Mouse (Mus musculus): ENCODE results near the gene Mxra7. TPM values are rescaled to one million over a fixed set of nuclear protein-coding genes. Genes with fewer than 3 reads are reported as not detected.

Mxra7 gene
- polyA plus RNA-seq, 1 experiment from 2014 or later, result 10.7 TPM

GRCm38 (mm10) chr11:116784221-116784620, 43.6 kb downstream of the Mxra7 start:
- no peaks in the 10 kb centered on the region for H3K27me3 ChIP-seq
- no peaks in the 10 kb centered on the region for H3K36me3 ChIP-seq
- H3K4me3 ChIP-seq, result no peak overlapping the region
- H3K27ac ChIP-seq (replicated peaks), result no peak overlapping the region
- no peaks in the 10 kb centered on the region for H3K4me1 ChIP-seq
- H3K9ac ChIP-seq (replicated peaks), result no peak overlapping the region
- no peak for ATAC-seq (replicated peaks)
- H3K9me3 ChIP-seq, result no peaks in the 10 kb centered on the region
- H3K4me2 ChIP-seq (replicated peaks), result no peak overlapping the region
- 88% methylated on average over 10 of the region's 10 CpGs for WGBS

- Histone ChIP-seq H3K36me3 (no peaks in the 10 kb centered on the region), H3K4me1 (no peaks in the 10 kb centered on the region), H3K27ac (replicated peaks) (no peak overlapping the region), H3K9me3 (no peaks in the 10 kb centered on the region), H3K4me3 (no peak overlapping the region), H3K4me2 (replicated peaks) (no peak overlapping the region), H3K27me3 (no peaks in the 10 kb centered on the region), H3K9ac (replicated peaks) (no peak overlapping the region)
- no peak for ATAC-seq (replicated peaks)
- 70% methylated on average over 9 of the region's 9 CpGs for WGBS
These were observed 45.1 kb downstream of the Mxra7 start for GRCm38 (mm10) chr11:116782737-116783145.

GRCm38 (mm10) chr11:116775407-116775806, 52.4 kb downstream of the Mxra7 start, which contains the start of gene St6galnac1:
Gene St6galnac1 (minus strand): TSS chr11:116775507.
- H3K27me3 ChIP-seq, result no peaks in the 10 kb centered on the region
- 87% methylated on average over 7 of the region's 7 CpGs for WGBS
- no peaks in the 10 kb centered on the region for H3K36me3 ChIP-seq
- H3K9me3 ChIP-seq, result no peaks in the 10 kb centered on the region
- no peak within 1 kb of the TSS for H3K4me3 ChIP-seq
- no peak within 1 kb of the TSS for H3K27ac ChIP-seq (replicated peaks)
- ATAC-seq (replicated peaks), result no peak
- H3K9ac ChIP-seq (replicated peaks), result no peak within 1 kb of the TSS
- H3K4me1 ChIP-seq, result no peaks in the 10 kb centered on the region
- no peak within 1 kb of the TSS for H3K4me2 ChIP-seq (replicated peaks)

- 34% methylated on average over 2 of the region's 2 CpGs for WGBS
- no peak for ATAC-seq (replicated peaks)
- Histone ChIP-seq H3K9me3 (no peaks in the 10 kb centered on the region), H3K27me3 (no peaks in the 10 kb centered on the region), H3K4me3 (no peak overlapping the region), H3K4me1 (no peaks in the 10 kb centered on the region), H3K27ac (replicated peaks) (no peak overlapping the region), H3K9ac (replicated peaks) (no peak overlapping the region), H3K4me2 (replicated peaks) (no peak overlapping the region), H3K36me3 (no peaks in the 10 kb centered on the region)
These were observed 54.6 kb downstream of the Mxra7 start for GRCm38 (mm10) chr11:116773205-116773604.

GRCm38 (mm10) chr11:116769873-116770272, 58.0 kb downstream of the Mxra7 start:
- no peak for ATAC-seq (replicated peaks)
- no peak overlapping the region for H3K27ac ChIP-seq (replicated peaks)
- H3K9ac ChIP-seq (replicated peaks), result no peak overlapping the region
- 79% methylated on average over 5 of the region's 5 CpGs for WGBS
- no peaks in the 10 kb centered on the region for H3K4me1 ChIP-seq
- no peak overlapping the region for H3K4me2 ChIP-seq (replicated peaks)
- no peak overlapping the region for H3K4me3 ChIP-seq
- no peaks in the 10 kb centered on the region for H3K27me3 ChIP-seq
- no peaks in the 10 kb centered on the region for H3K9me3 ChIP-seq
- H3K36me3 ChIP-seq, result no peaks in the 10 kb centered on the region

- no peaks in the 10 kb centered on the region for H3K9me3 ChIP-seq
- 87% methylated on average over 2 of the region's 2 CpGs for WGBS
- H3K4me1 ChIP-seq, result no peaks in the 10 kb centered on the region
These were observed 62.9 kb downstream of the Mxra7 start for GRCm38 (mm10) chr11:116764946-116765345.

GRCm38 (mm10) chr11:116764346-116764745, 63.5 kb downstream of the Mxra7 start:
- WGBS, result 95% methylated on average over 7 of the region's 7 CpGs
- H3K4me1 ChIP-seq, result no peaks in the 10 kb centered on the region
- no peak for ATAC-seq (replicated peaks)

More at GRCm38 (mm10) chr11:116764946-116765345, 62.9 kb downstream of the Mxra7 start:
- H3K9ac ChIP-seq (replicated peaks), result no peak overlapping the region
- ATAC-seq (replicated peaks), result no peak
- H3K36me3 ChIP-seq, result no peaks in the 10 kb centered on the region
- no peak overlapping the region for H3K4me2 ChIP-seq (replicated peaks)
- H3K27ac ChIP-seq (replicated peaks), result no peak overlapping the region
- H3K27me3 ChIP-seq, result no peaks in the 10 kb centered on the region
- H3K4me3 ChIP-seq, result no peak overlapping the region

GRCm38 (mm10) chr11:116755191-116755590, 72.7 kb downstream of the Mxra7 start:
- no peaks in the 10 kb centered on the region for H3K4me1 ChIP-seq
- no peak overlapping the region for H3K27ac ChIP-seq (replicated peaks)
- no peak overlapping the region for H3K4me2 ChIP-seq (replicated peaks)
- H3K27me3 ChIP-seq, result no peaks in the 10 kb centered on the region
- no peak for ATAC-seq (replicated peaks)
- no peak overlapping the region for H3K4me3 ChIP-seq
- 87% methylated on average over 4 of the region's 4 CpGs for WGBS
- no peaks in the 10 kb centered on the region for H3K36me3 ChIP-seq
- H3K9me3 ChIP-seq, result no peaks in the 10 kb centered on the region
- no peak overlapping the region for H3K9ac ChIP-seq (replicated peaks)

More at GRCm38 (mm10) chr11:116764346-116764745, 63.5 kb downstream of the Mxra7 start:
- Histone ChIP-seq H3K27ac (replicated peaks) (no peak overlapping the region), H3K9ac (replicated peaks) (no peak overlapping the region), H3K4me2 (replicated peaks) (no peak overlapping the region), H3K36me3 (no peaks in the 10 kb centered on the region), H3K9me3 (no peaks in the 10 kb centered on the region), H3K4me3 (no peak overlapping the region), H3K27me3 (no peaks in the 10 kb centered on the region)

- Histone ChIP-seq H3K27ac (replicated peaks) (no peak overlapping the region), H3K9me3 (no peaks in the 10 kb centered on the region), H3K27me3 (no peaks in the 10 kb centered on the region), H3K9ac (replicated peaks) (no peak overlapping the region), H3K36me3 (no peaks in the 10 kb centered on the region), H3K4me2 (replicated peaks) (no peak overlapping the region), H3K4me1 (no peaks in the 10 kb centered on the region), H3K4me3 (no peak overlapping the region)
- 83% methylated on average over 5 of the region's 5 CpGs for WGBS
- ATAC-seq (replicated peaks), result no peak
These were observed 74.0 kb downstream of the Mxra7 start for GRCm38 (mm10) chr11:116753674-116754470.

Other genes with a start within 250 kb of the Mxra7 start
- 22.4 and 27.3 TPM in 2 replicates for gene Ube2o, start 246.6 kb downstream of the Mxra7 start, polyA plus RNA-seq (2015; fragmentation: Nextera tagmentation; extraction: Ambion mirVana)
- 0.15 TPM in 1 of 2 replicates, not detected in the other for gene Aanat, start 241.6 kb downstream of the Mxra7 start, polyA plus RNA-seq (2015; fragmentation: Nextera tagmentation; extraction: Ambion mirVana)
- gene Rhbdf2, start 201.0 kb downstream of the Mxra7 start, polyA plus RNA-seq (2015; fragmentation: Nextera tagmentation; extraction: Ambion mirVana), result 1.3 and 1.4 TPM in 2 replicates
- gene Prcd, start 174.5 kb downstream of the Mxra7 start, polyA plus RNA-seq (2015; fragmentation: Nextera tagmentation; extraction: Ambion mirVana), result 2.0 and 2.4 TPM in 2 replicates
- 15.8 and 16.4 TPM in 2 replicates for gene Cygb, start 173.7 kb downstream of the Mxra7 start, polyA plus RNA-seq (2015; fragmentation: Nextera tagmentation; extraction: Ambion mirVana)
- not detected in 2 replicates for gene St6galnac1, start 52.5 kb downstream of the Mxra7 start, polyA plus RNA-seq (2015; fragmentation: Nextera tagmentation; extraction: Ambion mirVana)
- gene Mettl23, start 15.2 kb upstream of the Mxra7 start, polyA plus RNA-seq (2015; fragmentation: Nextera tagmentation; extraction: Ambion mirVana), result 81.9 and 87.5 TPM in 2 replicates
- 76.7 and 78.5 TPM in 2 replicates for gene Jmjd6, start 15.4 kb upstream of the Mxra7 start, polyA plus RNA-seq (2015; fragmentation: Nextera tagmentation; extraction: Ambion mirVana)
- 49.8 and 54.9 TPM in 2 replicates for gene Mfsd11, start 24.4 kb upstream of the Mxra7 start, polyA plus RNA-seq (2015; fragmentation: Nextera tagmentation; extraction: Ambion mirVana)
- gene Srsf2, start 25.0 kb upstream of the Mxra7 start, polyA plus RNA-seq (2015; fragmentation: Nextera tagmentation; extraction: Ambion mirVana), result 637 and 680 TPM in 2 replicates
- gene Mgat5b, start 90.8 kb upstream of the Mxra7 start, polyA plus RNA-seq (2015; fragmentation: Nextera tagmentation; extraction: Ambion mirVana), result 32.0 and 32.8 TPM in 2 replicates